Mouse (Mus musculus): ENCODE results near the gene Gm3893.
"Not testable (repeated sequence)": the region's sequence is repeated elsewhere in the genome, so short reads cannot be mapped to it uniquely, and the experiment has no call there.

Gm3893 gene

DNA sequence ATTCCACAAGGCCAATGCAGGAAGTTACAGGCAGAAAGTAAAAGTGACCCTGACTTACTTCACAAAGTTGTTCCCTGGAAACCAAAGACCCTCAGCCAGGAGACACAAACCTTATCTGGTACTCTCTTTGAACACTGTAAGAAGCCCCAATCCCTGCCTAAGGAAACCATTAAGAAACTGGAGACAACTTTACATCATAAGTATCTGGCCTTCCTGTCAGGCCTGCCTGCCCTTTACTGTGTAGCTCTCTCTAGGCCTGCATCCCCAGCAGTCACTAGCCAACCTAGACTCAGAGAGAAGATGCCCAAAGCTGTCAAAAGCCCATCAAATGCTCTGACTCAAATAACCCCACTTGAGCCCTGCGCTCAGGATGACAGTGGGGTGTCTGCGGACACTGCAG is at the start of gene Gm3893:
Gene Gm3893, plus strand, starts transcription at position 301 of the 400 bp plus-strand sequence.
- in situ Hi-C loops (cut with MboI, MseI), result not testable (repeated sequence)

DNA sequence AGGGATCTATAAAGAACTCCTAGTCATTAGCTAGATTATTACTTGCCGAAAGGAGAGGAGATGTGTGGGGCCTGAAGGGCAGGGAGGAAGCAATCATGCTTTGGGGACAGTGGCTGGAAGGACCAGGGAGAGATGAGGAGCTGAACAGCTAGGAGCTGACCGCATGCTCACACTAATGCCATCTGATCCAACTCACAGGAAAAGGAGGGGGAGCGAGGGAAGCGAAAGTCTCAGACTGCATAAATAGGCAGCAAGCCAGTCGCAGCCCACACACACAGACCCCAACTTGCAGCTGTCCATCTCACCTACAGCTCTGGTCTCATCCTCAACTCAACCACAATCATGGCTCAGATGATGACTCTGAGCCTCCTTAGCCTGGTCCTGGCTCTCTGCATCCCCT is 23.5 kb downstream of the Gm3893 start, which contains the start of gene Gm13304:
Gene Gm13304, plus strand, starts transcription at position 301 of the 400 bp plus-strand sequence.
- in situ Hi-C loops (cut with MboI, MseI), result not testable (repeated sequence)
